Mouse (Mus musculus): ENCODE measurements around the gene Lrrc17. TPM values are rescaled to one million over a fixed set of nuclear protein-coding genes. Genes with fewer than 3 reads are reported as not detected.

Gene Lrrc17
- total and polyA plus RNA-seq, 3 experiments = 0.16 TPM; not detected in 2

DNA sequence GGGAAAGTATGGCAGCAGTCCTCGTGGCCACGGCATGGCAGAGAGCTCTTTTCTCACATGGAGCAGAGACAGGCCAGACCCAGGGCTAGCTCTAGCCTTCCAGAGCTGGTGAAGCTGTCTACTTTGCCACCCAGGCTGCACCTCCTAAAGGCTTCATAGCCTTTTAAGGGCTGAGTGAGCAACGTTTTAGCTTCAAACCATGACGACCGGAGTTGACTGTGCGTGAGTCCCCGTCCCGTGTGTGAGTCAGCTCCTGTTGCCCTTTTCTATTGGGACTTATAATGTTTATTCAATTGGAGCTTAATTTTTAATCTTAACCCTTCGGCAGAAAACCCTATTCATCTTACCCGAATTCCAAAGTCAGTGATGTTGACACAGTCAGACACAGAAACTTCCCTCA lies 43.2 kb upstream of the Lrrc17 start:
- H3K9me3 ChIP-seq (replicated peaks) = no peaks in the 10 kb centered on the region
- H3K4me1 ChIP-seq (ENCODE audit: insufficient read depth, low read depth, low read length) = no peaks in the 10 kb centered on the region
- H3K4me3 ChIP-seq (ENCODE audit: low read depth, low read length) = no peak overlapping the region
- DNase-seq (ENCODE audit: low spot score) (no peak), ATAC-seq (ENCODE audit: extremely low read depth, insufficient number of reproducible peaks, low FRiP score, poor library complexity, severe bottlenecking) (no peak)
- no peaks in the 10 kb centered on the region for H3K36me3 ChIP-seq (replicated peaks)
- peaks cover 13% of the 10 kb centered on the region for H3K27me3 ChIP-seq (ENCODE audit: insufficient read depth, low read length)
- no peak for TF ChIP-seq POLR2AphosphoS5 (IDR thresholded peaks at IDR 0.05; ENCODE audit: insufficient replicate concordance, low read depth, low read length)
- no peak for TF ChIP-seq GATA1 (IDR thresholded peaks at IDR 0.05; ENCODE audit: borderline replicate concordance, low read length)
- TF ChIP-seq GATA2 (IDR thresholded peaks at IDR 0.05; ENCODE audit: borderline replicate concordance, low read depth, low read length) = no peak
- TF ChIP-seq TAL1 (conservative IDR thresholded peaks at IDR 0.05; ENCODE audit: low read depth, low read length) = no peak
- TF ChIP-seq CTCF (IDR thresholded peaks at IDR 0.05; ENCODE audit: low read depth, low read length) = no peak

DNA sequence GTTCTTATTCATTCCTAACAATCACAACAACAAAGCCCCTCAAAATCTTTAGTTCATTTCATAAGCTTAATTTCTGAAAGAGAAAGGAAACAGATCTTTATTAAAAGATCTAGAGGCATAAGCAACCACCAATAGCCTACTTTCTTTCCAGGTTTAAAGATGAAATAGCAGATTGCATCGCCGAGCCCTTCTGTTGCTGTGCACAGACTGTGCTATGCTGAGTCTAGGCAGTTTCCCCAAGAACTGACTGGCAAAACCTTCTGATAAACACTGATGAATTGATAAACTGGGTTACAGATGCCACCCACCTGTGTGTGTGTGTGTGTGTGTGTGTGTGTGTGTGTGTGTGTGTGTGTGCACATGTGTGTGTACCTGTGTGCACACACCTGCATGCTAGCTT lies 42.4 kb upstream of the Lrrc17 start:
- H3K36me3 ChIP-seq (replicated peaks) = no peaks in the 10 kb centered on the region
- H3K4me3 ChIP-seq (ENCODE audit: low read depth, low read length) = no peak overlapping the region
- ATAC-seq (ENCODE audit: extremely low read depth, insufficient number of reproducible peaks, low FRiP score, poor library complexity, severe bottlenecking) (no peak), DNase-seq (ENCODE audit: low spot score) (no peak)
- H3K27me3 ChIP-seq (ENCODE audit: insufficient read depth, low read length) = peaks cover 13% of the 10 kb centered on the region
- TF ChIP-seq POLR2AphosphoS5 (IDR thresholded peaks at IDR 0.05; ENCODE audit: insufficient replicate concordance, low read depth, low read length) = no peak
- no peak for TF ChIP-seq GATA2 (IDR thresholded peaks at IDR 0.05; ENCODE audit: borderline replicate concordance, low read depth, low read length)
- no peak for TF ChIP-seq TAL1 (conservative IDR thresholded peaks at IDR 0.05; ENCODE audit: low read depth, low read length)
- H3K9me3 ChIP-seq (replicated peaks) = no peaks in the 10 kb centered on the region
- no peaks in the 10 kb centered on the region for H3K4me1 ChIP-seq (ENCODE audit: insufficient read depth, low read depth, low read length)

DNA sequence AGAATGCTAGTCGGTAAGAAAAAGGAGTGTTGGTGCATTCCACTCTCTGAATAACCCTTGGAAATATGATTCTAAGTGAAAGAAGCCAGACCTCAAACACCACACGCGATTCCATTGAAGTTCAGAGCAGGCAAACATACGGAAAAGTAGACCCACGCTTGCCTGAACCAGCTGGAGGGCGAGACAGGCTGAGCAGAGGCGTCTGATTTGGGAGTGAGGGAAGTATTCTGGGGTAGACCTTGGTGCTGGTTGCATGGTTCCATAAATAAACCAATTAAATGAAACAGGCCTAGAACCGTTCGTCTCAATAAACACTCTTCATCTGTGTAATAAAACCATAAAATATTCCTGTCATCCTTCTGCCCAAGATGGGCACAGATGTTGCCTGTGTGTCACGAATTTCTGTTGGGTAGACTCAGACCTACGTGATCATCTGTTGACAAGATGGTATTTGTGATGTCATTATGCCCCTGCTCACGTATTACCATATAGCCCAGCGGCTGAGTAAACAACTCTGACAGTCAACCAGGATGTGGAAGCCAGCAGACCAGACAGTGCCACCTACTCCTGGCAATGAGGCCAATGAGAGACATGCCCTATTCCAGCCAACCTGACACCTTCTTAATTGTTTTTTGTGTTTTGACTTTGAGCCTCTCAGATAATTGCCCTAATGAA lies 40.3 kb upstream of the Lrrc17 start:
- TF ChIP-seq TAL1 (conservative IDR thresholded peaks at IDR 0.05; ENCODE audit: low read depth, low read length) (no peak), POLR2AphosphoS5 (IDR thresholded peaks at IDR 0.05; ENCODE audit: insufficient replicate concordance, low read depth, low read length) (no peak), GATA2 (IDR thresholded peaks at IDR 0.05; ENCODE audit: borderline replicate concordance, low read depth, low read length) (no peak), CTCF (IDR thresholded peaks at IDR 0.05; ENCODE audit: low read depth, low read length) (no peak), GATA1 (IDR thresholded peaks at IDR 0.05; ENCODE audit: borderline replicate concordance, low read length) (no peak)
- Histone ChIP-seq H3K27me3 (ENCODE audit: insufficient read depth, low read length) (peaks cover 13% of the 10 kb centered on the region), H3K4me1 (ENCODE audit: insufficient read depth, low read depth, low read length) (no peaks in the 10 kb centered on the region), H3K36me3 (replicated peaks) (no peaks in the 10 kb centered on the region), H3K4me3 (ENCODE audit: low read depth, low read length) (no peak overlapping the region), H3K9me3 (replicated peaks) (no peaks in the 10 kb centered on the region)
- no peak for DNase-seq (ENCODE audit: low spot score)
- no peak for ATAC-seq (ENCODE audit: extremely low read depth, insufficient number of reproducible peaks, low FRiP score, poor library complexity, severe bottlenecking)

DNA sequence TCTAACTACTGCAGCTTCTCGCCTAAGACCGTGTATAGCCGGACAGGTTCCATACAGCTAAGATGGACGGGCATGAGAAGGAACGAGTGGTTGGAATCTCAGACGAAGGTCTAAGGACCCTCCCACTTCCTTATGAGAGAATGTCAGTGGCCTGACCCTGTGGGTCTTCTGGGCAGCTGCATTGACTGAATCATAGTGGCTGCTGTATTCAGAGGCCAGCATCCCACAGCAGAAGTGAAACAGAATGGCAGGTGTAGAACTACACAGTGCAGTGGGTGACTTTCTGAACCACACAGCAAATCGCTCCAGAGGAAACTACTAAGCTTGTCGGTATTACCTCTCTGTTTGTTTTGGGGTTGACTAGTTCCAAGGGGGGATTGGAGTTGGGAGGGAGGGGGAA lies 38.2 kb upstream of the Lrrc17 start:
- ATAC-seq (ENCODE audit: extremely low read depth, insufficient number of reproducible peaks, low FRiP score, poor library complexity, severe bottlenecking) (no peak), DNase-seq (ENCODE audit: low spot score) (no peak)
- no peak for TF ChIP-seq TAL1 (conservative IDR thresholded peaks at IDR 0.05; ENCODE audit: low read depth, low read length)
- TF ChIP-seq GATA1 (IDR thresholded peaks at IDR 0.05; ENCODE audit: borderline replicate concordance, low read length) = no peak
- no peak for TF ChIP-seq CTCF (IDR thresholded peaks at IDR 0.05; ENCODE audit: low read depth, low read length)
- no peak for TF ChIP-seq POLR2AphosphoS5 (IDR thresholded peaks at IDR 0.05; ENCODE audit: insufficient replicate concordance, low read depth, low read length)
- TF ChIP-seq GATA2 (IDR thresholded peaks at IDR 0.05; ENCODE audit: borderline replicate concordance, low read depth, low read length) = no peak

DNA sequence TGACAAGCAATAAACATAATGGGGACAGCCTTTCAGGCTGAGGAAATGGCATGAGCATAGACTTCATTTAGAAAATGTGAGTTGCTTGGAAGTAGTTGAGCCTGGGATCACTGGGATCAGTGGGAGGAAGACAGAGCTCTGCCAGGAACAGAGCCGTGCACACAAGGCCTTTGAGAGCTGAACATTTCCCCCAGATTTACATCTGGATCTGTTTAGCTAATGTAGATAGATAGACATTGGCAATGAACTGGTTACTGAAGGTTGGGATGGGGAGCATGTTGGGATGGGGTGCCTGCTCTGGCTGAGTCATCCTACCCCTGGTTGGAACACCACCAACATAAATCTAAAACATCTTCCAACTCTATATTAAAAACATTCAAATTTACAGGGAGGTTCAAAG lies 36.5 kb upstream of the Lrrc17 start:
- H3K36me3 ChIP-seq (replicated peaks) = no peaks in the 10 kb centered on the region
- TF ChIP-seq GATA1 (IDR thresholded peaks at IDR 0.05; ENCODE audit: borderline replicate concordance, low read length) (no peak), POLR2AphosphoS5 (IDR thresholded peaks at IDR 0.05; ENCODE audit: insufficient replicate concordance, low read depth, low read length) (no peak), GATA2 (IDR thresholded peaks at IDR 0.05; ENCODE audit: borderline replicate concordance, low read depth, low read length) (no peak), TAL1 (conservative IDR thresholded peaks at IDR 0.05; ENCODE audit: low read depth, low read length) (no peak), CTCF (IDR thresholded peaks at IDR 0.05; ENCODE audit: low read depth, low read length) (no peak)
- ATAC-seq (ENCODE audit: extremely low read depth, insufficient number of reproducible peaks, low FRiP score, poor library complexity, severe bottlenecking) = no peak

More for the DNA sequence above, 38.2 kb upstream of the Lrrc17 start:
- peaks cover 9% of the 10 kb centered on the region for H3K27me3 ChIP-seq (ENCODE audit: insufficient read depth, low read length)
- H3K4me1 ChIP-seq (ENCODE audit: insufficient read depth, low read depth, low read length) = no peaks in the 10 kb centered on the region
- H3K4me3 ChIP-seq (ENCODE audit: low read depth, low read length) = no peak overlapping the region
- H3K9me3 ChIP-seq (replicated peaks) = no peaks in the 10 kb centered on the region
- H3K36me3 ChIP-seq (replicated peaks) = no peaks in the 10 kb centered on the region

DNA sequence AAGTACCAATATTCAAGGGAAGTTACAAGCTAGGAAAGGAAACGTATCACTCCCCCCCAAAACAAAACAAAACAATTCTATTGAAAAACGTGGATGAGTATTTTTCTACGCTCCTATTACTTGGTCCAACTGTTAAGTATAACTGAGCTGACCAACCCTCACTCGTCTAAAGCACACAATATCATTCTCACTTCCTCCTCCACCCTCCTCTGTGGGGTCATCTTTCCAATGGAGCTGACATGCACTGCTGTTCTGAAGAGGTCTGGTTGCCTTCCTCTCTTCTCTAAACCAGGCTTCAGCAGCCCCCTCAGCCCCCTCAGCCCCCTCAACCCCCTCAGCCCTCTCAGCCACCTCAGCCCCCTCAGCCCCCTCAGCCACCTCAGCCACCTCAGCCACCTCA lies 33.6 kb upstream of the Lrrc17 start:
- H3K36me3 ChIP-seq (replicated peaks) = no peaks in the 10 kb centered on the region
- TF ChIP-seq TAL1 (conservative IDR thresholded peaks at IDR 0.05; ENCODE audit: low read depth, low read length) = no peak
- no peak for TF ChIP-seq GATA1 (IDR thresholded peaks at IDR 0.05; ENCODE audit: borderline replicate concordance, low read length)
- no peak for TF ChIP-seq GATA2 (IDR thresholded peaks at IDR 0.05; ENCODE audit: borderline replicate concordance, low read depth, low read length)
- no peak for TF ChIP-seq CTCF (IDR thresholded peaks at IDR 0.05; ENCODE audit: low read depth, low read length)
- TF ChIP-seq POLR2AphosphoS5 (IDR thresholded peaks at IDR 0.05; ENCODE audit: insufficient replicate concordance, low read depth, low read length) = no peak
- peaks cover 8% of the 10 kb centered on the region; the same call in 1 of the 2 replicates for H3K27me3 ChIP-seq (ENCODE audit: insufficient read depth, low read length)
- ATAC-seq (ENCODE audit: extremely low read depth, insufficient number of reproducible peaks, low FRiP score, poor library complexity, severe bottlenecking) = no peak
- H3K4me1 ChIP-seq (ENCODE audit: insufficient read depth, low read depth, low read length) = no peaks in the 10 kb centered on the region
- no peak for DNase-seq (ENCODE audit: low spot score)
- H3K4me3 ChIP-seq (ENCODE audit: low read depth, low read length) = no peak overlapping the region
- H3K9me3 ChIP-seq (replicated peaks) = no peaks in the 10 kb centered on the region

More for the DNA sequence above, 36.5 kb upstream of the Lrrc17 start:
- Histone ChIP-seq H3K27me3 (ENCODE audit: insufficient read depth, low read length) (peaks cover 6% of the 10 kb centered on the region; the same call in 1 of the 2 replicates), H3K9me3 (replicated peaks) (no peaks in the 10 kb centered on the region), H3K4me3 (ENCODE audit: low read depth, low read length) (no peak overlapping the region), H3K4me1 (ENCODE audit: insufficient read depth, low read depth, low read length) (no peaks in the 10 kb centered on the region)
- no peak for DNase-seq (ENCODE audit: low spot score)

All from G1E (cell line).